Mouse (Mus musculus): ENCODE data around the gene Myo3b.
"Not testable (repeated sequence)": the region's sequence is repeated elsewhere in the genome, so short reads cannot be mapped to it uniquely, and the experiment has no call there.

The Myo3b gene

DNA sequence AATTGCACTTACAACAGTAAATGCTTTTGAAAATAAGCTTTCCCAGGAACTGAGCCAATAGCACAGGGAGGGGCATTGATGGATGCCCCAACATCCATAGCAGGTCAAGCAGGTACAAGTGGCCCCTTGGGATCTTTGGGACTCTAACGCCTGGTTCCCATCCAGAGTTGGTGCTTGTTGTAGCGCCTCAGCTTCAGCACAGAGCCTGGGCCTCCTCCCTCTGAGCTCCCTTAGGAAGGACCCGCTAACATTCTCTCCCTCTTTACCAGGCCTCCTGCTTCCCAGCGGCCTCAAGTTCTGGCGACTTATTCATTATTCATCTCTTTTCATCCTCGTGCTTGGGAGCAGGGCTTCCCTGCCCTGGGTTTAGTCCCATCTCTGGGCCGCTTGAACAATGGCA lies at the start of gene Myo3b:
Gene Myo3b, plus strand, starts transcription at position 375 of the 400 bp plus-strand sequence.
- DNase-seq (ENCODE audit: low read depth, low spot score), result no peak

GRCm38 (mm10) chr2:69989224-69989623 lies 49.7 kb upstream of the Myo3b start:
- DNase-seq (ENCODE audit: low read depth, low spot score), result no peak

- DNase-seq (ENCODE audit: low read depth, low spot score), result no peak
Measured at GRCm38 (mm10) chr2:69990647-69991046, 48.3 kb upstream of the Myo3b start.

DNA sequence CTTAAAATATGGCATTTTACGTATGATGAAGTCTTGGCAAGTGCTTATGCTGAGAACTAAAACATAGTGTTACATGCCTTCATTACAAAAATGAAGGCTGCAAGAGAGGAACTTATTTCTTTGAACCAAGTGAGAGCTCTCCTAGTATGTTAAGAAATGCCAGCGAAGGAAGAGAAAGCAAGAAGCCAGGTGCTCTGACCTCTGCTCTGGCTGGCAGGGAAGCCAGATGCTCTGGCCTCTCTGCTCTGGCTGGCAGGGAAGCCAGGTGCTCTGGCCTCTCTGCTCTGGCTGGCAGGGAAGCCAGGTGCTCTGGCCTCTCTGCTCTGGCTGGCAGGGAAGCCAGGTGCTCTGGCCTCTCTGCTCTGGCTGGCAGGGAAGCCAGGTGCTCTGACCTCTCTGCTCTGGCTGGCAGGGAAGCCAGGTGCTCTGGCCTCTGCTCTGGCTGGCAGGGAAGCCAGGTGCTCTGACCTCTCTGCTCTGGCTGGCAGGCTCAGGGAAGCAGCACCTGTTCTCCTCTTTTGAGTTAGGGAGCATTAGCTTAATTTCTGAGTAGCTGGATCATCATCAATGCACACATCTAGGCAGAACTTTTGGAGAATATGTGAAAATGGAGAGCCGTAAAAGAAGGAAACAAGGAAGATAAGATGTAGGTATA lies 44.7 kb upstream of the Myo3b start:
- DNase-seq (ENCODE audit: low read depth, low spot score), result not testable (repeated sequence)

DNA sequence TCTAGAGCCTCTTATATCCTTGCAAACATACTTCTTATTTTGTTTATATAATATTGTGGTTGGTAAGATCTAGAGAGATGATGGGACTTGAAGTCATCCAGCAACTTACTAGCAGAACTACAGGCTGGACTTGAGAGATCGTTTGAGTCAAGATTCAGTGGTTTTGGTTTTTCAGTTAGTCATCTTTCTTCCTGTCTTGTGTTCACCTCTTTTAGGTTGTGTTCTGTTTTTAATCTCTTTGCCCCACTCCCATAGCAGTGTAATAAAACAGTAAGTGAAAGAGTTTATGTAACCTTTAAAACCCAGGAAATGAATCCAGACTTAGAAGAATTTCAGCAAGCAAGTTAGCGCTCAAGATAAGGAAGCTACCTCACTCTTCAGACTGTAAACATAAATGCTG lies 44.1 kb upstream of the Myo3b start:
- no peak for DNase-seq (ENCODE audit: low read depth, low spot score)

GRCm38 (mm10) chr2:69999097-69999770 lies 39.7 kb upstream of the Myo3b start:
- DNase-seq (ENCODE audit: low read depth, low spot score), result no peak

DNA sequence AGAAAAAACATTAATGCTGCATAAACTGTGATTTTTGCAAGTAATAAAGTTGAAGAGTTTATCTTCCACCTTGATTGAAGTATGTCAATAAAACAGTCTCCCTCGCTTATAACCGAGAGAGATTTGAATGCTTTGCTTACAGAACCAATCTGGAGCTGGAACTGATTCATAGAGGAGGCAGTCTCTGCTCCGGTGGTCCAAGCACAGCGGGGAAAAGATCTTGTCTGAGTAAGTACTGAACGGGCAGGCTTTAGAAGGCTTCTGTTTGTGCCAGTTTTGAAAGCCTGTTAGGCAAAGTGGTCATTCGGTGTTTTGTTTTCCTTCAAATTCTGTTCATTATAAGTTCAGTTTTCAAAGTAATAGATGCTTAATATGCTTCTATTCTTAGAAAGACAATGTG lies 38.6 kb upstream of the Myo3b start:
- no peak for DNase-seq (ENCODE audit: low read depth, low spot score)

DNA sequence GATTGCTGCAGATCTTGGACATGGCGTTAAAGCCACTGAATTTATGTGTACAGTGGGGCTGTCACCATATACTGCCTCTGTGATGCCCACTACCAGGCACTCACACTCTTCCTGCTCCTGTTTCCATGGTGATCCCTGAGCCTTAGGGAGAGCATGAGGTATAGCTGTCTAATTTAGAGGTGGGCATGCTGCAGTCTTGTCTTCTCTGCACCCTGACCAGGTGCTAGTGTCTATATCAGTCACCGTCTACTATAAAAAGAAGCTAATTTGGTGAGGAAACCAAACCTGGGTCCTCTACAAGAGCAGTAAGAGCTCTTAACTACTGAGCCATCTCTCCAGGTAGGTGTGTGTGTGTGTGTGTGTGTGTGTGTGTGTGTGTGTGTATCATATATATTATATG lies 32.4 kb upstream of the Myo3b start:
- DNase-seq (ENCODE audit: low read depth, low spot score), result no peak

DNA sequence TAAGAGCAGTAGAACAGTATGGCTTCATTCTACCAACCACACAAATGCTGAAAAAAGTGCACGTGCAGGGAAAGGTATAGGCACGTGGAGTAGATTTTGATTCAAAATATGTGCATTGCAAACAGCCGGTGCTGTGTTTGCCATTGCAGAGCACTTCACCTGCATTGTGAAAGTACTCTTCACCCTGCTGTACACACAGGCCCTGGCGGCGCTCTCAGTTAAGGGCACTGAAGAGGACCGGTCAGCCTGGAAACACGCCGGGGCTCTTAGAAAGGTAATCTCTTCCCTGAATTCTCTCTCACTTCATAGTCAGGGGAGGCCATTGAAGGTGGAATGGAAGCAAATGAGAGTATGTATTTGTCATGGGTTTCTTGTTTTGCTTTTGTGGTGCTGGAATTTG lies 26.0 kb upstream of the Myo3b start:
- DNase-seq (ENCODE audit: low read depth, low spot score), result no peak

GRCm38 (mm10) chr2:70018236-70018635 lies 20.7 kb upstream of the Myo3b start:
- DNase-seq (ENCODE audit: low read depth, low spot score), result no peak

GRCm38 (mm10) chr2:70024454-70024853 lies 14.5 kb upstream of the Myo3b start:
- DNase-seq (ENCODE audit: low read depth, low spot score), result no peak

- no peak for DNase-seq (ENCODE audit: low read depth, low spot score)
Measured at GRCm38 (mm10) chr2:70025711-70026110, 13.2 kb upstream of the Myo3b start.

GRCm38 (mm10) chr2:70031472-70031871 lies 7.5 kb upstream of the Myo3b start:
- DNase-seq (ENCODE audit: low read depth, low spot score), result no peak

- no peak for DNase-seq (ENCODE audit: low read depth, low spot score)
Measured at GRCm38 (mm10) chr2:70034895-70035294, 4.0 kb upstream of the Myo3b start.

GRCm38 (mm10) chr2:70035358-70035757 lies 3.6 kb upstream of the Myo3b start:
- no peak for DNase-seq (ENCODE audit: low read depth, low spot score)

DNA sequence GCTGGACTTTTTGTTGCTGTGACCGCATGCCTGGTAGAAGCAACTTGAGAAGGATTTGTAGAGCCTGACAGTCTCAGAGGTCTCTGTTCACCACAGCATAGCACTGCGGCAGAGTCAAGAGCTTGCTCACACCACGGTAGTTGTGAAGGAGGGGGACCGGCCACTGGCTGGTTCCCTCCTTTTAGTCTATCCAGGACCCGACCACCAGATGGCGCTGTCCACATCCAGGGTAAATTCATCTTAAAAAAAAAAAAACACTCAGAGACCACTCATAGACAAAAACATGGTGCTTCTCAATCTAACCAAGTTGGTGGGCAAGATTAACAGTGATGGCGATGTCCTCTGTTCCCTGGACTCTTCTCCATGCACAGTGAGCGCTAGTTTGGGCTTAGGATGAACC lies 1.7 kb upstream of the Myo3b start:
- DNase-seq (ENCODE audit: low read depth, low spot score), result no peak

DNA sequence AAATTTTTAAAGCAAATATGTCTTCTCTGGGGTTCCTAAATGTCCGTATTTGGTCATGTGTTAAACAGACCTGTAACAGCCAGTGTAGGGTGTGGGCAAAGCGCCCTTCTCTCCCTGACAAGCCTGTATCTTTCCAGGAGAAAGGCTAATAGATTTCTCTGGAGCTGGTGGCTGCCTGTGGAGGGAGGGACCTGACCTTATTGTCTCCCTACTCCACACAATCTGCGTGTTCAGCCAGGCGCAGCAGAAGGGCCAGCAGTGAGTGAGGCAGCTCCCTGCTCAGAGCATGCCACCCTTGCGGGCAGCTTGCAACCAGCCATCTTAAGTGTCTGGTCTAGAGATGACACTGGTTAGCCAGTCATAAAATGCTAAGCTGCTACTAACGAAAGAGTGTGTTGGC lies 5.5 kb downstream of the Myo3b start:
- no peak for DNase-seq (ENCODE audit: low read depth, low spot score)

- no peak for DNase-seq (ENCODE audit: low read depth, low spot score)
Measured at GRCm38 (mm10) chr2:70047868-70048267, 8.9 kb downstream of the Myo3b start.

- DNase-seq (ENCODE audit: low read depth, low spot score), result no peak
Measured at GRCm38 (mm10) chr2:70053803-70054202, 14.9 kb downstream of the Myo3b start.

GRCm38 (mm10) chr2:70058201-70058600 lies 19.3 kb downstream of the Myo3b start:
- DNase-seq (ENCODE audit: low read depth, low spot score), result no peak

DNA sequence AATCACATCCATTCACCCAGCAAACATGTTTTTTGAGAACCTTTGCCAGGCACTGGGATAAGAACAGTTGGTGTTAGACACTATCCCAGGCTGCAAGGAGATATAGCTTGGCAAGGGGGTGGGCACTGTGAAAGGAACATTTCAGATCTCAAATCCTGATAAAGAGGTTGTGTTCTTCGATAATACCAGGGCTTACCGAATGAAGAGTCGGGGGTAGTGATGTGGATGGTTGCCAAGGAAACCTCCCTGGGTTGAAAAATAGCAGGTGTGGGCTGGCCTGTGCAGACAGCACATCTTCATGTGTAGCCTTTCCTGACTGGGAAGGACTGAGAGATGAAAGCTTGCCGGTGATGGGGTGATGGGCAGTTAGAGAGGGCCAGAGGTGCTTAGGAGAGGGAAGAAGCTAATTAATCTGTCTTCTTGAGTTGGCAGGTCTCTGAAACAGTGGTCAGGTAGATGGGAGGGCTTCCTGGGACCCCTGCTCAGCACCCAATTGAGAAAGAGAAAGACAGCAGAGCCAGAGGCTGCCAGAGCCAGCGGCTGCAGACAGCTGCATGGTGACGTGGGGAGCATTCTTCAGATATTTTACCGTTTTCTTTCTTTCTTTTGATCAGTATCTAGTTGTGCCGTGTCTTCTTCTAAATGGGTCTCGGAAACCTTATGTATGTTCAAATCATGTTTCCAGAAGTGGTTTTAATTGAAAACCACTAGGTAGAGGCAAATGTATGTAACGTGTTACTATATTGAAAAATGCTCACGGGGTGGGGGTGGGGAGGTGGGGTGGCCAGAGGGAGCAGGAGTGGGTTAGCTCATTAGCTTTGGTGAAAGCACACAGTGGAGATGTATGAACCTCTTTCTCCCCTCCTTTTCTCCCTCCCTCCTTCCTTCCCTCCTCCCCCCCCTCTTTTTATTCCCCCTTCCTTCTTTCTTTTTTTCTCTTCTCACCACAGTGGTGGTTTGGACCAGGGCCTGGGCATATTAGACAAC lies 21.7 kb downstream of the Myo3b start:
- DNase-seq (ENCODE audit: low read depth, low spot score), result no peak

DNA sequence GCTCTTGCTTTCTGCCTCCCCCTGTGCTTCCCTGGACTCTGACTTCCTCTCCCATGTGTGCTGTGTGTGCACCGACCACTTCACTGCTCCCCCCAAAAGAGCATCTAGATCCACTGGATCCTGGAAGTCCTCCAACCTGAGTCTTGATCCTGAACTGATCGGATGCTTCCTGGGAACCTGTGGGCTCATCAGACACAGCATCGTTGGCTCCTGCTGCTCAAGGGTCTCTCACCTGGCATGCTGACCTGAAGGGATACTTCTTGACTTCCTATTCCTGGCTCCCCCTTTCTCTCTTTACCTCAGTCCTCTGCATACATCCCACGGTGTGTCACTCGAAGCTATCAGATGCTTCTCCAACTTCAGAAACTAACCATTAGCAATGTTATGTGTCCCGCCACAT lies 26.2 kb downstream of the Myo3b start:
- no peak for DNase-seq (ENCODE audit: low read depth, low spot score)

Measured in forelimb bud, embryonic 11.5 days (tissue).